Mouse (Mus musculus) ES-E14 (cell line): Measurements from ENCODE around the gene Rabif.

ENCODE experiments used
- CHD2 ChIP-seq: IDR thresholded peaks from 2 replicates; pipeline ENCODE4 v1.6.1; 2014; ENCODE audit warnings: mild to moderate bottlenecking, low read depth, low read length, inconsistent platforms
- HCFC1 ChIP-seq: IDR thresholded peaks from 2 replicates; pipeline ENCODE4 v1.6.1; 2012; ENCODE audit warnings: low read length, inconsistent platforms, borderline replicate concordance; ENCODE audit not compliant: insufficient read depth
- MAFK ChIP-seq: IDR thresholded peaks from 2 replicates; pipeline ENCODE4 v1.6.1; 2014; ENCODE audit warnings: mild to moderate bottlenecking, low read depth, low read length, inconsistent platforms; ENCODE audit not compliant: insufficient read depth
- ZC3H11A ChIP-seq: IDR thresholded peaks from 2 replicates; pipeline ENCODE4 v1.6.1; 2012; ENCODE audit warnings: low read depth, mild to moderate bottlenecking, inconsistent platforms, low read length, borderline replicate concordance
- ZNF384 ChIP-seq: IDR thresholded peaks from 2 replicates; pipeline ENCODE4 v1.6.1; 2012; ENCODE audit warnings: low read depth, low read length, inconsistent platforms

DNA sequence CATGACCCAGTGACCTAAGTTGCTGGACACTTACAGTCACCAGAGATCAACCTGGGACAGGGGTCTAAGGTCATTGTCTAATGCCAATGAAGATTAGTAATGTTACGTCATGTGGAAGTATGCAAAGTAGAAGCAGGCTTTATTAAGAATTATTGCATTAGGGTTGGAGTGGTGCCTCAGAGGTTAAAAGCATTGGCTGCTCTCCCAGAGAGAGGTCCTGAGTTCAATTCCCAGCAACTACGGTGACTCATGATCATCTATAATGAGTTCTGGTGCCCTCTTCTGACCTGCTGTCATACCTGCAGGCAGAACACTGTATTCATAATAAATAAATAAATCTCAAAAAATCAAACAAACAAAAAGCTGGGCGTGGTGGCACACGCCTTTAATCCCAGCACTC lies 44.2 kb upstream of the Rabif start:
- TF ChIP-seq HCFC1, result no peak
- no peak for TF ChIP-seq MAFK
- no peak for TF ChIP-seq CHD2
- TF ChIP-seq ZC3H11A, result no peak
- no peak for TF ChIP-seq ZNF384
